Mouse (Mus musculus) forebrain, postnatal 0 days (tissue): ENCODE results near the gene Guf1. TPM values are rescaled to one million over a fixed set of nuclear protein-coding genes. Genes with fewer than 3 reads are reported as not detected.

Experiments used
- ATAC-seq: fragments of 200-750 bp; cut with Nextera tagmentation; 2 replicates; pipeline ENCODE4 v1.8.0; 2017; ENCODE audit warnings: mild to moderate bottlenecking, moderate library complexity
- DNase-seq: peaks from one replicate; pipeline ENCODE4 v3.0.0-alpha.2; 2015
- H3K27ac ChIP-seq: fragments of 300-500 bp; sonication (generic); 2 replicates; pipeline ENCODE4 v1.5.1; 2014; ENCODE audit warnings: low read depth, mild to moderate bottlenecking, antibody characterized with exemption, low read length, moderate library complexity, mixed read lengths
- H3K27me3 ChIP-seq: fragments of 300-500 bp; sonication (generic); 2 replicates; pipeline ENCODE4 v1.6.1; 2014; ENCODE audit warnings: mild to moderate bottlenecking, low read length, mixed read lengths; ENCODE audit not compliant: insufficient read depth
- H3K36me3 ChIP-seq: fragments of 300-500 bp; sonication (generic); 2 replicates; pipeline ENCODE4 v1.6.1; 2014; ENCODE audit warnings: mild to moderate bottlenecking, moderate library complexity; ENCODE audit not compliant: insufficient read depth
- H3K4me1 ChIP-seq: fragments of 300-500 bp; sonication (generic); 2 replicates; pipeline ENCODE4 v1.6.1; 2014; ENCODE audit warnings: antibody characterized with exemption; ENCODE audit not compliant: insufficient read depth
- H3K4me2 ChIP-seq: fragments of 300-500 bp; sonication (generic); 2 replicates; pipeline ENCODE4 v1.6.1; 2014; ENCODE audit warnings: low read depth, mild to moderate bottlenecking, moderate library complexity
- H3K4me3 ChIP-seq: fragments of 300-500 bp; sonication (generic); 2 replicates; pipeline ENCODE4 v1.5.1; 2014; ENCODE audit warnings: low read depth, low read length, mixed read lengths
- H3K9ac ChIP-seq: fragments of 300-500 bp; sonication (generic); 2 replicates; pipeline ENCODE4 v1.6.1; 2014; ENCODE audit warnings: mild to moderate bottlenecking
- H3K9me3 ChIP-seq: fragments of 300-500 bp; sonication (generic); 2 replicates; pipeline ENCODE4 v1.6.1; 2016; ENCODE audit warnings: low read length
- CTCF ChIP-seq: sonication (generic); IDR thresholded peaks from 2 replicates; pipeline ENCODE4 v1.5.1; 2016; ENCODE audit warnings: antibody characterized with exemption, control low read depth, low read depth
- WGBS: fragments of 180-500 bp; shearing (Covaris S2); extraction: QIAGEN DNeasy Blood & Tissue Kit; methylation state at CpG from one replicate; pipeline ENCODE4 v1.1.7; 2014; 5-methylcytosine and 5-hydroxymethylcytosine counted together
- polyA plus RNA-seq: library from polyadenylated mRNA; unstranded; fragments of >200 nt; fragmentation: Nextera tagmentation; extraction: Ambion mirVana; gene quantifications from 2 replicates; pipeline ENCODE4 v1.2.1, GENCODE M21; 2015
- total RNA-seq: library from RNA; depleted of rRNA; stranded (reverse); fragments of >200 nt; gene quantifications from 2 replicates; pipeline ENCODE4 v1.2.3, GENCODE M21; 2014; rRNA removed

Guf1 gene
- total RNA-seq, result 53.4 and 57.5 TPM in 2 replicates
- polyA plus RNA-seq, result 17.0 and 25.7 TPM in 2 replicates

DNA sequence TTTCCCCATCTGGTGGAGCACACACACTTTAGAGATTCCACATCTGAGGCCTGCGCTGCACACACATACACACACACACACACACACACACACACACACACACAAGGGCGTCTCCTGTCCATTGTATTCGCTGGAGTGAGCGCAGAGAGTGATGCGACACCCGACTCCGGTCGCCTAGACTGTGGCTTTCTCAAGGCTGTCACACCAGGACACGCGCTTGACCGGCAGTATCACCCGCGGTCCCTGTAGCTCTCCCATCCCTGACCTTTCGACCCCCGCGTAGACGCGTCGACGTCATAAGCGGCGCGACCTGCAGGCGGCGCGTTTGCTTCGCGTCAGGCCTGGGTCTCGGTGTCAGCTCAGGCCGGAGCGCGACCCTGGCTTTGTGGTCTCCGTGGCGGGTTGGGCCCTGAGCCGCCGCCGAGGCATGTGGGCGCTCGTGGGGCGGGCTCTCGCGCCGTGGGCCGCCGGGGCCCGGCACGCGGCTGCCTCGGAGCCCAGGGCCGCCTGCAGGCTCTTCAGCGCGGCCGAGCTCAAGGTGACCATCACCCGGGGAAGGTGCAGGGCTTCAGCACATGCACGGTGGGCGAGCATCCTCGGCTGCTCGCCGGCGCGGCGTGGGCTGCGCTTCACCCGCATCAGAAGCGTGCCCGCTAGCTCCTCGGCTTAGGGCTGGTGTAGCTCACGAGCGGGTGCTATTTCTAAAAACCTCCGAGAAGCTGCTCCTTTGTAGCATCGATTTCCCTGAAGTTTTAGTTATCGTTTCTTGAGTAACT lies at the start of gene Guf1:
TSS of gene Guf1 (plus strand) at position 296 of the 776 bp plus-strand sequence.
- peaks cover 9% of the 10 kb centered on the region; the same call in 1 of the 2 replicates for H3K36me3 ChIP-seq

DNA sequence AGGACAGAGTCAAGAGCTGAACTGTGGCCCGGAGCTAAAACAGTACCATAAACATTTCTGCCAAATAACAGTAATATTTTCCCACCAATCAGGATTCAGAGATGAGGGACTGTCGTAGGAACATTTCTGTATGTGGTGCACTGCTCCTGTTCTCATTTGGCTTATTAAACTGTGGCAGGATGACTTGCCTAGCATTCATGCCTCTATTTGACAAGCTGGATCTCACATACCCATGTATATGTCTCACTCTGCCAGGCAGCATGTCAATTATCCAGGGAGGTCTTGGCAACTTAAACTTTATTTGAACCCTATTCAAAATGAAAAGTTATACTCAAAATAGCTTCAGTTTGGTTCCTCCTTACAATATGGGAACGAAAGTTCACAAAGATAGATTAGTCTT lies 49.7 kb upstream of the Guf1 start:
- H3K36me3 ChIP-seq, result no peaks in the 10 kb centered on the region
- DNase-seq (peak; percentile 29), ATAC-seq (peak; percentile 82)
- no peaks in the 10 kb centered on the region for H3K9me3 ChIP-seq
- H3K4me2 ChIP-seq, result no peak overlapping the region
- TF ChIP-seq CTCF, result no peak
- no peaks in the 10 kb centered on the region for H3K4me1 ChIP-seq
- H3K9ac ChIP-seq, result no peak overlapping the region
- no peaks in the 10 kb centered on the region for H3K27me3 ChIP-seq
- WGBS, result 70% methylated on average over 3 of the region's 3 CpGs
- no peak overlapping the region for H3K27ac ChIP-seq
- no peak overlapping the region for H3K4me3 ChIP-seq

More for the DNA sequence above, at the start of gene Guf1:
- peak within 1 kb of the TSS; percentile 90 for H3K27ac ChIP-seq
- 2% methylated on average over 71 of the region's 72 CpGs for WGBS
- 0 out of 2 replicates have a peak, but pooled peaks cover 5% of the 10 kb centered on the region for H3K4me1 ChIP-seq
- peak; percentile 58 for TF ChIP-seq CTCF
- H3K9ac ChIP-seq, result peak within 1 kb of the TSS; percentile 86
- H3K27me3 ChIP-seq, result no peaks in the 10 kb centered on the region
- H3K4me2 ChIP-seq, result peak within 1 kb of the TSS; percentile 67
- peak; percentile 96 for DNase-seq
- H3K4me3 ChIP-seq, result peak within 1 kb of the TSS; percentile 60
- peak; percentile 92 for ATAC-seq
- H3K9me3 ChIP-seq, result no peaks in the 10 kb centered on the region

DNA sequence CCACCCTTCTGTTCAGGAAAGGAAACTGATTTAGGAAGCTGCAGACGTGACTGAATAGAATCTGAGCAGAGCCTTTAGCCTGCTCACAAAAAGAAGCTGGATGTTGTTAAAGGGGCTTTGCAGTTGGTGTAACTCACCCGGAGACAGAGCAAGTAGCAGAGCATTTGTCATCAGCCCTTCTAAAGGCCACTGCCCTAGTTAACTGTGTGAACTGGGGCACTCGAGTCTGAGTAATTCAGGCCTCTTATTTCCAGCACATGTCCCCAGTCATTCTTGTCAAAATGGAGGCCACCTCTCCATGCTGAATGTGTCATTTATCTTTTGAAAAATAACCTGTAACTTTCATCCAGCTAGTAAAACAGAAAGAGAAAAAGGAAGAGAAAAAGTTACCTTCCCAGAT lies 45.1 kb upstream of the Guf1 start:
- no peak overlapping the region for H3K4me3 ChIP-seq
- no peak overlapping the region for H3K4me2 ChIP-seq
- H3K36me3 ChIP-seq, result no peaks in the 10 kb centered on the region
- H3K27me3 ChIP-seq, result no peaks in the 10 kb centered on the region
- no peak overlapping the region for H3K27ac ChIP-seq
- H3K9ac ChIP-seq, result no peak overlapping the region
- no peak for TF ChIP-seq CTCF
- ATAC-seq (no peak), DNase-seq (no peak)
- WGBS, result 40% methylated on average over 3 of the region's 3 CpGs
- no peaks in the 10 kb centered on the region for H3K4me1 ChIP-seq
- no peaks in the 10 kb centered on the region for H3K9me3 ChIP-seq

DNA sequence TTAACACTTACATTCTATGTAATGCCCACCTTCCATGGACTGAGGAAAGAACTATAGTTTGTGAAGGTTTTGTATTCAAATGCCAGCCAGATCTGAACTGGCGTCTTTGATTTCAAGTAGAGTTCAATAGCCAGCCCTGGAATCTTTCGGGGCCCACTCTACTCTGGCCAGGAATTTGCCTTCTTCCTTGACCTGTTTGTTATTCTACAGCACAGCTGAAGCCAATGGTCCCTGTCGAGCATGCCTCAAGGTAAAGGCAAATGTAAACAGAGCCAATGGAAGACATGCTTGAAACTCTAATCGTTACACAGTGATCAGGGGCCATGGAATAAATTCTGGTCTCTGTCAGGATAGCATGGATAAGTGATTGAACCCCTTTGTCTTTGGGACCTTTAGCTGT lies 44.5 kb upstream of the Guf1 start:
- H3K36me3 ChIP-seq, result no peaks in the 10 kb centered on the region
- no peak overlapping the region for H3K9ac ChIP-seq
- TF ChIP-seq CTCF, result no peak
- no peaks in the 10 kb centered on the region for H3K4me1 ChIP-seq
- H3K4me3 ChIP-seq, result no peak overlapping the region
- no peak overlapping the region for H3K27ac ChIP-seq
- no peaks in the 10 kb centered on the region for H3K9me3 ChIP-seq
- no peak overlapping the region for H3K4me2 ChIP-seq
- ATAC-seq, result no peak
- no peak for DNase-seq
- 85% methylated on average over 4 of the region's 4 CpGs for WGBS
- H3K27me3 ChIP-seq, result no peaks in the 10 kb centered on the region

DNA sequence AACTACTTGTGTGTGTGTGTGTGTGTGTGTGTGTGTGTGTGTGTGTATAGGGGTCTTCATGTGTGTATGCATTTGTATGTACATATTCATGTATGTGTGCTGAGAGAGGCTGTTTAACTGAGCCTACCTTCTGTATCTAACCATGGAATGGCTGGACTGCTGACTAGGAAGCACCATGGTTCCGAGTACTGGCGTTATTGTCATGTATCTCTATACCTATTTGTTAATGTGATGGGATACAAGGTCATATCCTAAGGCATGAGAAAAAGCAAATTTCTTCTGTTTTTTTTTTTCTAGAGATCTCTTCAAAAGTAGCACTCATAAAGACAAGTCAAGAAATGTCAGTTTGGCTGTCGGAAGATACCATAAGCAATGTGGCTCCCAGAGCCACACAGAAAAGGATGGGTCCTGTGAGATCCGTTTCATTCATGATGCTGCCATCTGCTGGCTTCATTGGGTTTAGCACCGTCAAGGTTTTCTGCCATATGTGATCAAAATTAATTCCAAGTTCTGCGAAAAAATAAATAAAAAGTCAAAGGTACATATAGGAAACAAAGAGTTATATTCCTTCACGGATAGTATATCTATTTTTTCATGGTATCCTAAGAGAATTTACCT lies 36.0 kb upstream of the Guf1 start:
- TF ChIP-seq CTCF, result peak; percentile 80
- H3K4me2 ChIP-seq, result no peak overlapping the region
- ATAC-seq (peak; percentile 72), DNase-seq (peak; percentile 84)
- H3K4me3 ChIP-seq, result no peak overlapping the region
- H3K27ac ChIP-seq, result no peak overlapping the region
- 32% methylated on average over 7 of the region's 7 CpGs for WGBS
- H3K36me3 ChIP-seq, result no peaks in the 10 kb centered on the region
- H3K4me1 ChIP-seq, result no peaks in the 10 kb centered on the region
- H3K9ac ChIP-seq, result no peak overlapping the region
- H3K9me3 ChIP-seq, result no peaks in the 10 kb centered on the region
- H3K27me3 ChIP-seq, result no peaks in the 10 kb centered on the region

DNA sequence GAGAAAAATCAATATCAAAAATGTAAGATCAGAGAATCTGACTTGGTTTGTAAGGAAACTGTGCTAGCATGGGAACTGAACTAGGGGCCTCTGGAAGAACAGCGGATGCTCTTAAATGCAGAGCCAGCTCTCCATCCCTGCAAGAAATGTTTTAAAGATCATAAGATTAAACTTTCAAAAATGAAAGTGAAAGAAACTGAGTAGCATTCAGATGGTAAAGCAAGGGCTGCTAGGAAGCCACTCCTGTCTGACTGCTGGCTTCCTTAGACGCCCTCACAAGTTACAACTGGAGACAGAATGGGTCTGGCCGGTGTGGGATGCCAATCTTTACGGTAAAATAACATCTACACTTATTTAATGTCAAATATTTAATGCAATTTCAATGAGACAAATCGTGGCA lies 34.7 kb upstream of the Guf1 start:
- Histone ChIP-seq H3K4me1 (no peaks in the 10 kb centered on the region), H3K27ac (no peak overlapping the region), H3K27me3 (no peaks in the 10 kb centered on the region), H3K4me3 (no peak overlapping the region), H3K9me3 (no peaks in the 10 kb centered on the region), H3K9ac (no peak overlapping the region), H3K4me2 (no peak overlapping the region), H3K36me3 (no peaks in the 10 kb centered on the region)
- DNase-seq (no peak), ATAC-seq (no peak)
- no peak for TF ChIP-seq CTCF
- 74% methylated on average over 5 of the region's 5 CpGs for WGBS

DNA sequence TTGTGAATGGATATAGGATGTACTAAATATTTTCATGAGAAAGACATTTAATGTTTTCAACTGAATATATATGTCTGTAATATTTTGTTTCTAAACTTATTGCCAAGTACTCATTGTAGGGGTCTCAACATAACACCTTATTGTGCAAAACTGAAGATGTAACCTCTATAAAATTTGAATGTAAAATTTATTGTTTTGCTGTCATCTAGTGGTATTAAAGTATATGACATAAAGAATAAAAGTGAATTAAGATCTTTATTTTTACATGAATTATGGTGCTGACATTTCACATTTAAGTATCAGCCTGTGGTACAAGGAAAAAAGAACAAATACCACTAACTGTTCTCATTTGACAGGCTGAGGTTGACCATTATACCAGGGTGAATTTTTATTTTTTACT lies 32.8 kb upstream of the Guf1 start:
- Histone ChIP-seq H3K36me3 (no peaks in the 10 kb centered on the region), H3K27ac (no peak overlapping the region), H3K4me1 (no peaks in the 10 kb centered on the region), H3K4me3 (no peak overlapping the region), H3K4me2 (no peak overlapping the region), H3K9ac (no peak overlapping the region), H3K27me3 (no peaks in the 10 kb centered on the region), H3K9me3 (no peaks in the 10 kb centered on the region)
- no peak for ATAC-seq
- peak; percentile 43 for TF ChIP-seq CTCF
- no peak for DNase-seq
